Mouse (Mus musculus) liver (tissue): ENCODE results near the gene Bpifb2.
A peak's percentile ranks its signal among the peaks of the same experiment; 100 is the strongest.

Experiments used
- DNase-seq: peaks from one replicate; pipeline ENCODE4 v3.0.0-alpha.2; 2020; ENCODE audit warnings: mixed read lengths

Bpifb2 gene

GRCm38 (mm10) chr2:153933311-153933710, 58.5 kb downstream of the Bpifb2 start:
- no peak for DNase-seq

GRCm38 (mm10) chr2:153935348-153935747, 60.5 kb downstream of the Bpifb2 start:
- DNase-seq, result no peak

DNA sequence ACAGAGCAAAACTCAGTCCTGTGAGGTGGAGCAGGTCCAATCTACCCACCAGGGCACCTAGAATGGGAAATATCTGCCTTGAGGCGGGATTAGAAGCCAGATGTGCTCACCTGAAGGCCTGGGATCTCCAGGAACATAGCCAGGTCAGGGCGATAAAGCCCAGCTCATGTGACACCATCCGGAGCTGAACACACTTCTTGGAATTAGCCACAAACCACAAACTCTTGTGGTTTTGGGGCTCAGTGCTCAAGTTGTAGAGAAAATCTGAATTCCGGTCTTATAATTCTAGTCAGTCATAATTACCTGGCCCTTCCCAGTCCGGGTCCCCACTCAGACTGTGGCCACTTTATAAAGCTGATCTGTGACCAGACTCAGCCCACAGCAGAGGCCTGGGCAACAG, 63.0 kb downstream of the Bpifb2 start, which contains the start of gene Bpifb4:
Gene Bpifb4, plus strand, starts transcription at position 370 of the 400 bp plus-strand sequence.
- DNase-seq, result no peak

- peak; percentile 47 for DNase-seq
Measured at GRCm38 (mm10) chr2:153943537-153943936, 68.7 kb downstream of the Bpifb2 start.

DNA sequence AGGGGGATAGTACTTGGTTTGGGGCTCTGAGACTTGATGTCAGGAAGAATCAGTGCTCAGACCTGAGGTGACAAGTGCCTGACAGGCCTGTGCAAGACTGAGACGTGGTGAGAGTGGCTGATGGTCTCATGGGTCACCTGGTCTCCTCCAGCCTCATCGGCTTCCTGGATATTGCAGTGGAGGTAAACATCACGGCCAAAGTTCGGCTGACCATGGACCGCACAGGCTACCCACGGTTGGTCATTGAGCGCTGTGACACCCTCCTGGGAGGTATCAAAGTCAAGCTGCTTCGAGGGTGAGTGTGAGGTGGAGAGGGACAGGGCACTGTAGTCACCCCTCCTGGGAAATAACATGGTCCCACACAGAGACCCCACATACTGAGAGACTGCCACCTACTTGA, 69.7 kb downstream of the Bpifb2 start:
- no peak for DNase-seq
